Comparison of ENCODE assay signal across 28 mouse cellular contexts in genomic region chr3:105921959-105922358, GRCm38 (mm10). TPM values are rescaled to one million over a fixed set of nuclear protein-coding genes. Genes with fewer than 3 reads are reported as not detected.
"Had no signal": no experiment of that assay in that cellular context is flagged by ENCODE, and none has a peak within 500 bp of the region (broad histone marks: within the 10 kb centered on the region; RNA-seq: fewer than 3 reads in every experiment).

No protein-coding gene starts in this region.

- H3K4me2 ChIP-seq: kidney, embryonic 15.5 days; limb, embryonic 13.5 days; liver, embryonic 12.5 days; liver, embryonic 15.5 days; lung, embryonic 15.5 days; midbrain, embryonic 11.5 days; neural tube, embryonic 12.5 days; neural tube, embryonic 15.5 days had no signal

- DNase-seq: kidney, adult 11 months; kidney, adult 8-10 months; kidney, postnatal 10 days; kidney, postnatal 4 days; liver; lung, adult 18-20 months; lung, postnatal 14 days; midbrain, embryonic 14.5 days; right cerebral cortex, adult 18-20 months; right cerebral cortex, postnatal 25 days; spleen, adult 18-20 months; thymus, postnatal 25 days had no signal

- H3K36me3 ChIP-seq: kidney, embryonic 15.5 days; limb, embryonic 10.5 days; limb, embryonic 13.5 days; liver, embryonic 12.5 days; liver, embryonic 15.5 days; lung, embryonic 15.5 days; neural tube, embryonic 12.5 days; neural tube, embryonic 15.5 days had no signal

- H3K9ac ChIP-seq: kidney, embryonic 15.5 days; limb, embryonic 13.5 days; liver, embryonic 12.5 days; liver, embryonic 15.5 days; lung, embryonic 15.5 days; neural tube, embryonic 12.5 days; neural tube, embryonic 15.5 days had no signal

- H3K27me3 ChIP-seq: kidney, embryonic 15.5 days; limb, embryonic 13.5 days; liver, embryonic 12.5 days; liver, embryonic 15.5 days; lung, embryonic 15.5 days; neural tube, embryonic 12.5 days; neural tube, embryonic 15.5 days had no signal

- H3K27ac ChIP-seq: kidney, embryonic 15.5 days; limb, embryonic 10.5 days; limb, embryonic 13.5 days; liver, embryonic 12.5 days; liver, embryonic 15.5 days; lung, embryonic 15.5 days; macrophage; neural tube, embryonic 12.5 days; neural tube, embryonic 15.5 days had no signal

- ATAC-seq: inflammation-experienced regulatory T-cells, adult 6 months; liver, embryonic 12.5 days had no signal

- H3K4me1 ChIP-seq: kidney, embryonic 15.5 days; limb, embryonic 13.5 days; lung, embryonic 15.5 days; neural tube, embryonic 12.5 days; neural tube, embryonic 15.5 days had no signal

- H3K9me3 ChIP-seq: kidney, embryonic 15.5 days; limb, embryonic 10.5 days; limb, embryonic 13.5 days; liver, embryonic 12.5 days; liver, embryonic 15.5 days; lung, embryonic 15.5 days; neural tube, embryonic 12.5 days; neural tube, embryonic 15.5 days had no signal

- H3K4me3 ChIP-seq: kidney, embryonic 15.5 days; limb, embryonic 10.5 days; limb, embryonic 13.5 days; liver, embryonic 12.5 days; liver, embryonic 15.5 days; lung, embryonic 15.5 days; neural tube, embryonic 12.5 days; neural tube, embryonic 15.5 days had no signal

RNA-seq across cellular contexts. Expression of gene Tmigd3, which starts 51.3 kb away (rescaled TPM):
- total RNA-seq: layer of hippocampus, postnatal 25 days; left cerebral cortex, adult 18-20 months; megakaryocyte-erythroid progenitor cell, adult 5-6 weeks; midbrain, postnatal 0 days had no signal
- polyA plus RNA-seq: inflammation-experienced regulatory T-cells, adult 6 months; kidney, embryonic 15.5 days; limb, embryonic 10.5 days; limb, embryonic 13.5 days; midbrain, embryonic 11.5 days; midbrain, embryonic 14.5 days; midbrain, postnatal 0 days; neural tube, embryonic 12.5 days; neural tube, embryonic 15.5 days; stomach, embryonic 14.5 days had no signal

RNA-seq across cellular contexts. Expression of gene Adora3, which starts 51.3 kb away (rescaled TPM):
- total RNA-seq: megakaryocyte-erythroid progenitor cell, adult 5-6 weeks had no signal
- polyA plus RNA-seq: kidney, embryonic 15.5 days; midbrain, embryonic 11.5 days; midbrain, embryonic 14.5 days; neural tube, embryonic 12.5 days had no signal
